In genomic region chr16:18126211-18126610, GRCm38 (mm10) we compare ENCODE assay signal across 15 mouse cellular contexts. TPM values are rescaled to one million over a fixed set of nuclear protein-coding genes. Genes with fewer than 3 reads are reported as not detected.
"Had no signal": no experiment of that assay in that cellular context is flagged by ENCODE, and none has a peak within 500 bp of the region (broad histone marks: within the 10 kb centered on the region; RNA-seq: fewer than 3 reads in every experiment).

No protein-coding gene starts in this region.

- H3K9me3 ChIP-seq: kidney, embryonic 15.5 days; limb, embryonic 13.5 days; midbrain, embryonic 12.5 days; neural tube, embryonic 13.5 days had no signal

- H3K27ac ChIP-seq: kidney, embryonic 15.5 days; limb, embryonic 13.5 days; liver, embryonic 14.5 days had no signal

- DNase-seq: kidney, postnatal 14 days; left cerebral cortex, postnatal 4 days; lung, postnatal 10 days; lung, postnatal 4 days; retina, postnatal 1 day; right cerebral cortex, postnatal 4 days; spleen, adult 18-20 months; thymus, adult 18-20 months; thymus, postnatal 14 days had no signal

- H3K36me3 ChIP-seq: kidney, embryonic 15.5 days; limb, embryonic 13.5 days; midbrain, embryonic 12.5 days; neural tube, embryonic 13.5 days had no signal

- H3K9ac ChIP-seq: kidney, embryonic 15.5 days; liver, embryonic 14.5 days had no signal

RNA-seq across cellular contexts. Expression of gene Rtn4r, which starts 1.2 kb away (rescaled TPM):
- polyA plus RNA-seq: liver, adult 2 months had no signal
